Mouse (Mus musculus) gastrocnemius, postnatal 4 days (tissue): ENCODE results near the gene H2afx. TPM values are rescaled to one million over a fixed set of nuclear protein-coding genes. Genes with fewer than 3 reads are reported as not detected.
A peak's percentile ranks its signal among the peaks of the same experiment; 100 is the strongest.
"Not testable (repeated sequence)": the region's sequence is repeated elsewhere in the genome, so short reads cannot be mapped to it uniquely, and the experiment has no call there.

Experiments
- DNase-seq, 2 experiments: peaks; one replicate each; pipeline ENCODE4 v3.0.0; 2021 to 2022; ENCODE audit warnings: low spot score in 2 of 2, mixed read lengths in 2 of 2
- total RNA-seq, 2 experiments: library from RNA; stranded (reverse); gene quantifications; 2 replicates each; pipeline ENCODE4 v1.2.3; 2021

Gene H2afx
- total RNA-seq, 2 experiments from 2014 or later = 80.5 to 93.0 TPM

DNA sequence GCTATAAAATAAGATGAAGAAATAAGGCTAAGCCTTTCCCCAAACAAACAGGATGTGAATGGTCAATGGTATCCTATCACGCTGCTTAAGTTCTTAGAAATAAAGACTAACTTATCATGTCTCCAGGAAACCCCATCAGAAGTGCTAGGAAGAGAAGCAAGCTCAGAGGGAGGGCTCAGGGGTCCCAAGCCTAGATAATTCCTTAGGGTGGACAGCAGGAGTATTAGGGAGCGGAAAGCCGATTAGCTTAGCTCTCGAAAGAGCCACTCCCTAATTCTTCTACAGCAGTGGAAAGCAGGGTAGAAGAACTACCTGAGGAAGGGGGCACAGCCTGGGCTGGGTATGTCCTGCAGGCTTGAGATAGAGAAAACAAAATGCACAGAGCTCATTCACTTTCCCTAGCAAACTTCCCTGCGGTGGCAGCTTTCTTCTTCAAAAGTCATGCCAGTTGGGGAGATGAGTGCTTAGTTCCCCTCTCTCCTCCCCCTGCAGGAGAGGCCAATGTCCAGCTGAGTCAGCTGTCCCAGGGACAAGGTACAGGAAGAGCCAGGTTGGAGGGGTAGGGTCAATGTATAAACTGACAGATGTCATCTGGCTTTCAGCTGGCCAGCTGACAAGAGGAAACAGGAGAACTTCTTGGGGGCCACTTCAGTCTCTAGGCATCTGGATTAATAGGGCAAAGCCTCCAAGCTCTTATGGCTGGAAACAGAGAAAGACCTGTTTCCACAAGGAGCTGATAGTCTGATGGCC, 16.2 kb upstream of the H2afx start:
- no peak for DNase-seq

GRCm38 (mm10) chr9:44318826-44319095, 15.7 kb upstream of the H2afx start:
- DNase-seq = no peak

- no peak for DNase-seq
These were observed 15.2 kb upstream of the H2afx start for GRCm38 (mm10) chr9:44319105-44319886.

DNA sequence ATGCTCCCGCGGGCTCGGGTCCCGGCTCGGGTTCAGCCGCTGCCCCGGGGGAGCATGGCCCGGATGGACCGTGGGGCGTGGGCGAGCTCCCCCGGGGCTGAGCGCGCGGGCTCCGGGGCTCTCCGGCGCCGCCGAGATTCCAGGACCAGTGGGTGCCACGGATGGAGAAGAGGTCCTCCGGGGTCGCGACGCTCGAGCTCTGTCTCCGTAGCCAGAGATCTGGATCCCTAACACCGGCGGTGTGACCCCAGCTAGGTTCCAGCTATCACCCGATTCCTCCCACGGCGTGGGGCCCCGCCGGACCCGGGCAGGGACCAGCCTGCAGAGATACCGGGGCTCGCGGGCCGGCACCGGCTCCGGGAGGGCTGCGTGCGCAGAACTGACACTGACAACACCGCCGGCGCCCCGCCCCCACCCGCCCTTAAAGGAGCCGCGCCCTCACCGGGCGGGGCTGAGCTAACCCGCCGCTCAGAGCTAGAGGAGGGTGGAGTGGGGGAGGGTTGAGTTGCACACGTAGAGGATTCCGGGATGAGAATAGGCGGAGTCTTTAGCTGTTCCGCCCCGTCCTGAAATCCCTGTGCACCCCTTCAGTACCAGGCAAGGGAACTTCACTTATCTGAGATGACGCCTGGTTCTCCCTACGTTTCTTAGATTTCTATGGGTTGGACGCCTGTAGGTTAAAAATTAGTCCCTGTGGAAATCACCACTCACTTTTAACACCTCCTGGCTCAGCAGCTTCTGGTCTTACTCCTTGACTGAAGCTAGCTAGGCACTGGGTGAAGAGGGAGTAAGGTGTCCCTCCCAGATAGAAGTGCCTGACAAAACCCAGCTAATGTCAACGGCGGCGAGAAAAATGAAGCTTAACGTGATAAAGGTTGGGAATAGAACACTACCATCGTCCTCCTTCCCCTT, 14.4 kb upstream of the H2afx start, which contains the start of gene C2cd2l:
C2cd2l (minus strand) TSS at position 399 of the 912 bp plus-strand sequence.
- DNase-seq = peak; percentile 73 to 89

DNA sequence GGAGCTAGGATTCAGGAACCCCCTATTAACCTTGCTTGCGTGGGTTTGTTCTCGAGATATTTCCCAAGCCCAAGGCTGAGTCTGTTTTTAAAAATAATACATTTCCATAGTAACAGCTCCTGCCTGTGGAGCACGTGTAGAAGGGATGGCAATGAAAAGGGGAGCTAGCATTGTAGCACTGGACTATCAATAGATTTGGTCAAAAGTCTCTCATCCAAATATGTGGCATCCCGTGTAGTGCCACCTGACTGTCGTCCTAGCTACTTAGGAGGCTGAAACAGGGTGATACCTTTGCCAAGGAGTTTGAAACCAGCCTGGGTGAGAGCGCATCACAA, 13.7 kb upstream of the H2afx start:
- DNase-seq = no peak

DNA sequence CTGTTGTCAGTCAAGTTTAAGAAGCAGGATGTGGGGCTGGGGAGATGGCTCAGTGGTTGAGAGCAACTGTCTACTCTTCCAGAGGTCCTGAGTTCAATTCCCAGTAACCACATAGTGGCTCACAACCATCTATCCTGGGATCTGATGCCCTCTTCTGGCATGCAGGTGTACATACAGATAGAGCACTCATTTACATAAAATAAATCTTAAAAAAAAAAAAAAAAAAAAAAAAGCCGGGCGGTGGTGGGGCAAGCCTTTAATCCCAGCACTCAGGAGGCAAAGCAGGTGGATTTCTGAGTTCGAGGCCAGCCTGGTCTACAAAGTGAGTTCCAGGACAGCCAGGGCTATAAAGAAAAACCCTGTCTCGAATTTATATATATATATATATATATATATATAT, 10.8 kb upstream of the H2afx start:
- DNase-seq = not testable (repeated sequence)

GRCm38 (mm10) chr9:44324147-44324546, 10.3 kb upstream of the H2afx start:
- no peak for DNase-seq

DNA sequence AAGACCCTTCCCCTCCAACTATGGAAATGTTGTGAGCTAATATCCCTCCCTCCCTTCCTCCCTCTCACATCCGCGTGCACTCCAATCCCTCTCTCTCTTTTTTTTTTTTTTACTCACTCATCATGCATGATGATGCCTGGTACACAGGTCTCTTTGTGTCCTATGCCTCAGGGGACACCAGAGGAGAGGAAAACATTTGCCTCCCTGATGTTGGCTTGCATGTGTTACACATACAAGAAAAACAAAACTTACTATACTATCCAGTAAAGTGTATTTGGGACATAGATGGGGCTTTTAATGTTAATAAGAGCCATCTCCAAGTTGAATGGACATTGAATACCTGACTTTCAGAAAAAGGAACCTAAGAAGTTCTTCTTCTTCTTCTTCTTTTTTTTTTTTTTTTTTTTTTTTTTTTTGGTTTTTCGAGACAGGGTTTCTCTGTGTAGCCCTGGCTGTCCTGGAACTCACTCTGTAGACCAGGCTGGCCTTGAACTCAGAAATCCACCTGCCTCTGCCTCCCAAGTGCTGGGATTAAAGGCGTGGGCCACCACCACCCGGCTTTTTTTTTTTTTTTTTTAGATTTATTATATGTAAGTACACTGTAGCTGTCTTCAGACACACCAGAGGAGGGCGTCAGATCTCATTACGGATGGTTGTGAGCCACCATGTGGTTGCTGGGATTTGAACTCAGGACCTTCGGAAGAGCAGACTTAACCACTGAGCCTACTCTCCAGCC, 9.3 kb upstream of the H2afx start:
- not testable (repeated sequence) for DNase-seq

DNA sequence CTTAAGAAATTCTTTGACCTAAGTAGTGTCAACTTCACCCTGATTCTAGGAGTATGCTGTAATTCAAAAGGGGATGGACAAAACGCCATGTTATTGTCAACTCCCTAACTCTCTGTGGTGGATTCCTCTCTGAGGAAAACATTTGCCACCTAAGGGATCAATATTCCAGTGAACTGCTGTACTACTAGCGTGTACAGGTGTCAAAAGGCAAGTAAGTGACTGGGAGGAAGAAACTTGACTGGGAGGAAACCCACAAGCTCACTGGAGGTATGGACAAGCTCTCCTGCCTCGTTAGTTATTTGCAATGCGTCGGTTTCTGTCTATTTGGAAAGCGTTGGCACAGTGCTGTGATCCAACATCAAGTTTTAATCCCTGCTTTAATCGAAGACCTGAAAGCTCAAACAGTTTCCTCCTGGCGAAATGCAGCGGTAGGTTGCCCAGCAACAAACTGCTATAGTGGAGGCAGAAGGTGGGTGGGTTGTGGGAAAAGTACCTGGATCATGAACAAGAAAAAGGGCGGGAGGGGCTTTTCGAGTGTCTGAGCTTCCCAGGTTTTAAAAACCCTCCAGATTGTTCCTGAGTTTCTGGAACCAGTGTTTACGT, 8.6 kb upstream of the H2afx start, which contains the start of gene Dpagt1:
Dpagt1 (plus strand) TSS at position 252 of the 603 bp plus-strand sequence.
- DNase-seq = no peak

DNA sequence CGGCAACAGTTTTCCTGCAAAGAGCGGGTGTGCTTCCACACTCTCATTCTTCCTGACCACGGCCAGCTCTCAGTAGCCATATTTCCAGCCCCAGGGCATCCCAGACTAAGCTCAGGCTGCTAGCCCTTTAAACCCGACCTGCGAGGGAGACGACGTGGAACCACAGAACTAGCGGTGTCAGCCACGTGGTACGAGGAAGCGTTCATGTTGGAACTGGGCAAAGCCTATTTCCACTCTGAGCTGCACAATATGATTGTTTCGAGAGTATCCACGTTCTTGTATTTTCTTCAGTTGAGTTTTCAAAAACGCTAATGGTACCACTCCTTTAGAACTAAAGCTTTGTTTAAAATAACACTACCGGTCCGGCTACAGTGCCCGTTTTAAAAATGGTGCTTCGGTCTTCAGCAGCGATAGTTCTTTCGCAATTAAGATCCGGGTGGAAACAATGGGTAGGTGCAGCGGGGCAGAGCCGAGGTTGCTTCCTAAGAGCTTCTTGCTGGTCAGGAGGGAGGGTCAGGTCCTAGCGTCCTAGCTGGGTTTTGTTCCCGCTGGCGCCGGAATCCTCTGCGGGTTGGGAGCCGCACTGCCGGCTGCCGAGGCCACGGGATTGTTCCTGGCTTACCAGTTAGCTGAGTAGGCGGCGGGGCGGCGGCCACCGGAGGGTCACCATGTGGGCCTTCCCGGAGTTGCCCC, 8.0 kb upstream of the H2afx start:
- DNase-seq = peak; percentile 63 to 80

GRCm38 (mm10) chr9:44327064-44327711, 7.3 kb upstream of the H2afx start:
- no peak for DNase-seq

DNA sequence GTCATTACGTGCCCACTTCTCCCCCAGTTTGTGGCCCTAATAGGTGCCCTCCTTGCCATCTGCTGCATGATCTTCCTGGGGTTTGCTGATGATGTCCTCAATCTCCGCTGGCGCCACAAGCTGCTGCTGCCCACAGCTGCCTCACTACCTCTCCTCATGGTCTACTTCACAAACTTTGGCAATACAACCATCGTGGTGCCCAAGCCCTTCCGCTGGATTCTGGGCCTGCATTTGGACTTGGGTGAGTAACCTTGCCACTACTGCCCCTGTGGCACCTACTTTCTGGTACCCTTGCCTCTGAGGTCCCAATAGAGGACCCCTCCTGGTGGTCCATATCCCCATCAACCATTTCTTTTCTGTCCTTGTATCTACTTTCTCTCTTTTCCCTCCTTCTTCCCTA, 6.6 kb upstream of the H2afx start:
- DNase-seq = no peak

- DNase-seq = no peak
These were observed 3.8 kb upstream of the H2afx start for GRCm38 (mm10) chr9:44330736-44331135.

GRCm38 (mm10) chr9:44332918-44333638, 1.4 kb upstream of the H2afx start:
- no peak for DNase-seq

DNA sequence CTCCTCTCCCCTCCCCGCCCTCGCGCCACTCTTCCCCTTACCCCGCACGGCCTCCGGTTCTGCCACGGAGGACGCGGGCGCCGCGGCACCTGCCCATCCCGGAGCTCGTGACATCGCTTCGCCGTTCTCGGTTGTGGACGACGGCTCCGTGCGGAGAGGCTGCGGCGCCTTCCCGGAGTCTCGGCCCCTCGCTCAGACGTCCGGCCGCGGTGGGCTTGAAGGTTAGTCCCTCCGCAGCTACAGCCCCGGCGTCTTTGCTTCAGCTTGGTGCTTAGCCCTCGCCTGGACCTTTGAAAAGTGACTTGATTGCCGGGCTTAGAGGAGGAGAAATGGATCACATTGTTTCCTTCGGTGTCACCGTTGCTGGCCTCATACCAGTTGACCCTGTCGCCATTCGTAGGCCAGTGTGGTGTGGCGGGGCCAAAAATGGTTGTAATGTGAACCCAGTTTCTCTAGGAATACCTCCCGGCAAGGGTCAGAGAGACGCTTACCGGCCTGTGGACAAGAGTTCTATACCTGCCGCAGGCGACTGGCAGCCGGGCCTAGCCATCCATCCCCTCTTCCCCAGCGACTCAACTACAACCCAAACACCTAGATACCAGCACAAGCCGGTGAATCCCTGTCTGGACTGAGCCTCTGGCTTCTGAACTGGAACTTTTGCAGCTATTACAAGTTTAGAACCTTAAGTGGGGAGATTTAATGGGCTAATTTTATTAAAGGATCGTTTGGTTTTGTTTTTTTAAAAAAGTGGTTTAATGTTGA, 1.0 kb downstream of the H2afx start:
- peak; percentile 48 for DNase-seq

DNA sequence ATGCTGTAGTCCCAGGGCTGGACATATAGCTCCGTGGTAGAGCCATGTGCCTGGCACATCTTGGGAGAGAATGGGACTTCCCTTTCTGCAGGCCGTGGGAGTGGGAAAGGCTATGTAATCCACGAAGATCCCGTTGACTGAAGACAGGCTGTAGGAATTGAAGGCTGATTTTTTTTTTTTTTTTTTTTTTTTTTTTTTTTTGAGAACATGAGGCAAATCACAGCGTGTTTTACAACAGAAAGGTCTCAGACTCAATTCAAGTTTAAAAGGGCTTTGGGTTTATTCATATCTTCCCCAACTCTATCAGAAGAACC, 1.6 kb downstream of the H2afx start:
- no peak for DNase-seq

- DNase-seq = not testable (repeated sequence)
These were observed 2.0 kb downstream of the H2afx start for GRCm38 (mm10) chr9:44336513-44336912.

DNA sequence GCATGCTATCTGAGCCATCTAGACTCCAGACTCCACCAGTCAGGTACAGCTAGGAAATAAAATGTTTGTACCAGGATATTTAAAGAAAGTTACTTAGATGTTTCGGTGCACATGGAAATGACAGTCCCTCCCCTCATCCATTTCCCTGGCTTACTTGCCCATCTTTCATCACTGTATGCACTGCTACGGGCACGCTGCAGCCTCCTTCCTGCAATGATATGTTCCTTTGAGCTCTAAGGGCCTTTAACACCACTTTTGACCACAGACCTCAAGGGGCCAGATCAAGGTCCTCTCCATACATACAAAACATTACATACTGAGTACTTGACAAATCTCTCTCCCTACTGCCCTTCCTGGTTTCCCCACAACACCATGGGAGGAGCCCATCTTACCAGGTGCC, 2.5 kb downstream of the H2afx start:
- no peak for DNase-seq
